11 mouse cellular contexts compared by ENCODE assay signal in the genomic region with DNA sequence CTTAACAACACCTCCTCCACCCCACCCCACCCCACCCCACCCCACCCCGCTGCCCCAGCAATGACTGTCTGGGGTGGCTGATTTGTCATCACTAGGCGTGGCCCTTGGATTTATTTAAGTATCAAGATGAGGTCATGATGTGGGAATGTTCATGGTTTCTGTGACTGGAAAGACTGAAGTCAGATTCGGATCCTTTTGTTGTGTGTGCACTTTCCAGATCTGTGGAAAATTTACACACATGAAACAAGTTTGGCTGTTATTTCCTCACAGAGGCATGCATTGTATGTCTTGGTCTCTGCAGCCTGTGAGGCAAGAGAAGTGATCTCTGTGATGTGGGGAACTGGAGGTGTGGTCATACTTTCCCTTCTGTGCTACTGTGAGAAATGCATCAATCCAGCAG. TPM values are rescaled to one million over a fixed set of nuclear protein-coding genes. Genes with fewer than 3 reads are reported as not detected.
DNase-seq lines count a peak whose midpoint lies in the region; ATAC-seq lines count a peak whose summit lies in the region.
"Had no signal": no experiment of that assay in that cellular context is flagged by ENCODE, and none has a peak within 500 bp of the region (broad histone marks: within the 10 kb centered on the region; RNA-seq: fewer than 3 reads in every experiment).

No protein-coding gene starts in this region.

- no peaks in the 10 kb centered on the region for H3K9me3 ChIP-seq in heart, embryonic 13.5 days
- H3K9me3 ChIP-seq in midbrain, embryonic 16.5 days (replicated peaks; ENCODE audit: control insufficient read depth, low read length, poor library complexity, severe bottlenecking) = no peaks in the 10 kb centered on the region
- H3K9me3 ChIP-seq: hindbrain, embryonic 12.5 days had no signal

- no peak overlapping the region for H3K4me2 ChIP-seq in heart, embryonic 13.5 days
- no peak overlapping the region for H3K4me2 ChIP-seq in midbrain, embryonic 16.5 days (ENCODE audit: low read length)
- H3K4me2 ChIP-seq: hindbrain, embryonic 12.5 days had no signal

- no peak overlapping the region for H3K4me3 ChIP-seq in heart, embryonic 13.5 days
- no peak overlapping the region for H3K4me3 ChIP-seq in midbrain, embryonic 16.5 days (ENCODE audit: low read depth, low read length)
- H3K4me3 ChIP-seq: hindbrain, embryonic 12.5 days had no signal

- no peaks in the 10 kb centered on the region for H3K27me3 ChIP-seq in heart, embryonic 13.5 days (replicated peaks)
- no peaks in the 10 kb centered on the region for H3K27me3 ChIP-seq in midbrain, embryonic 16.5 days (ENCODE audit: control insufficient read depth, insufficient read depth, low read depth, low read length)
- H3K27me3 ChIP-seq: hindbrain, embryonic 12.5 days had no signal

- WGBS in heart, embryonic 13.5 days = 38% methylated on average over 3 of the region's 3 CpGs
- WGBS in midbrain, embryonic 16.5 days = 90% methylated on average over 3 of the region's 3 CpGs

- no peak for ATAC-seq in heart, embryonic 13.5 days (ENCODE audit: extremely low read depth, insufficient number of reproducible peaks, low FRiP score, low TSS enrichment)
- ATAC-seq in megakaryocyte, adult 5-6 weeks (ENCODE audit: poor library complexity, severe bottlenecking) = peak; percentile 53
- no peak for ATAC-seq in midbrain, embryonic 16.5 days
- ATAC-seq: forebrain, postnatal 0 days had no signal

- peak overlapping the region; percentile 35; the same call in 1 of the 2 replicates for H3K9ac ChIP-seq in heart, embryonic 13.5 days
- H3K9ac ChIP-seq in midbrain, embryonic 16.5 days (ENCODE audit: low read depth, low read length) = no peak overlapping the region
- H3K9ac ChIP-seq: forebrain, postnatal 0 days; hindbrain, embryonic 12.5 days had no signal

- H3K36me3 ChIP-seq in heart, embryonic 13.5 days = peaks cover 52% of the 10 kb centered on the region
- H3K36me3 ChIP-seq in midbrain, embryonic 16.5 days (ENCODE audit: control insufficient read depth, insufficient read depth, low read length) = no peaks in the 10 kb centered on the region
- H3K36me3 ChIP-seq: hindbrain, embryonic 12.5 days had no signal

- no peak for DNase-seq in heart, adult 9 months (ENCODE audit: low spot score in 2 of 2)
- DNase-seq in urinary bladder, postnatal 14 days (ENCODE audit: low spot score) = peak; percentile 41
- DNase-seq in urinary bladder, adult 2 months (ENCODE audit: low spot score) = no peak
- peak; percentile 35 for DNase-seq in thymus, postnatal 4 days
- no peak for DNase-seq in urinary bladder, adult 18-20 months (ENCODE audit: low spot score in 2 of 2)
- DNase-seq: forebrain, postnatal 0 days had no signal

- peak overlapping the region; percentile 54 for H3K27ac ChIP-seq in heart, embryonic 13.5 days (replicated peaks)
- H3K27ac ChIP-seq in midbrain, embryonic 16.5 days (ENCODE audit: low read length) = no peak overlapping the region
- H3K27ac ChIP-seq: hindbrain, embryonic 12.5 days had no signal

- H3K4me1 ChIP-seq in heart, embryonic 13.5 days = peaks cover 75% of the 10 kb centered on the region
- no peaks in the 10 kb centered on the region for H3K4me1 ChIP-seq in midbrain, embryonic 16.5 days (ENCODE audit: control insufficient read depth, insufficient read depth, low read length)

RNA-seq across cellular contexts. Expression of a gene that starts 49.6 kb away (rescaled TPM):
- 2.1 and 2.3 TPM in 2 replicates for polyA plus RNA-seq in heart, embryonic 13.5 days (2015; fragmentation: Nextera tagmentation; extraction: Ambion mirVana)
- 0.04 and 0.12 TPM in 2 replicates for polyA plus RNA-seq in urinary bladder, adult 2 months (2012; rRNA removed)
- total RNA-seq in megakaryocyte, adult 5-6 weeks (2015) = 4.9 and 8.7 TPM in 2 replicates
- total RNA-seq in megakaryocyte, adult 5-6 weeks (2017) = 4.0 and 10.6 TPM in 2 replicates
- 0.24 and 0.48 TPM in 2 replicates for polyA plus RNA-seq in midbrain, embryonic 16.5 days (2015; fragmentation: Nextera tagmentation; extraction: Ambion mirVana)
- total RNA-seq: layer of hippocampus, postnatal 10 days had no signal

Comparison
In these comparisons a context has a peak if more than half of its experiments do, and no peak if none do; other contexts are left out.
1. DNase-seq: peak in urinary bladder, postnatal 14 days (single experiment) and thymus, postnatal 4 days (single experiment); none in heart, adult 9 months (0 of 2), urinary bladder, adult 2 months (single experiment) and urinary bladder, adult 18-20 months (0 of 2).